Mouse (Mus musculus) ES-E14 (cell line): Measurements from ENCODE around the gene Mrpl17. TPM values are rescaled to one million over a fixed set of nuclear protein-coding genes. Genes with fewer than 3 reads are reported as not detected.
A peak's percentile ranks its signal among the peaks of the same experiment; 100 is the strongest.

Experiments
- DNase-seq: peaks from one replicate; pipeline ENCODE4 v3.0.0-alpha.2; 2013; ENCODE audit warnings: low read depth, low spot score
- H3K27ac ChIP-seq: 2 replicates; pipeline ENCODE4 v1.5.1; 2012; ENCODE audit warnings: low read depth, mild to moderate bottlenecking, low read length, moderate library complexity, mixed read lengths; ENCODE audit not compliant: poor library complexity, insufficient read depth, severe bottlenecking
- H3K36me3 ChIP-seq: 2 replicates; pipeline ENCODE4 v1.6.1; 2012; ENCODE audit warnings: mild to moderate bottlenecking, low read length, moderate library complexity, mixed read lengths; ENCODE audit not compliant: control insufficient read depth, poor library complexity, insufficient read depth, severe bottlenecking
- H3K4me1 ChIP-seq, 2 experiments: fragments of 150-350 bp in 1 of 2; sonication (generic) in 1 of 2; 2 replicates each; pipeline ENCODE4 v1.6.1; 2012; ENCODE audit warnings: low read length in 2 of 2, mild to moderate bottlenecking in 1 of 2, mixed read lengths in 1 of 2; ENCODE audit not compliant: control insufficient read depth in 2 of 2, insufficient read depth in 2 of 2, poor library complexity in 1 of 2
- H3K4me3 ChIP-seq, 2 experiments: fragments of 150-350 bp in 1 of 2; sonication (generic) in 1 of 2; 2 replicates each; pipeline ENCODE4 v1.5.1; 2012; ENCODE audit warnings: low read length in 2 of 2, low read depth in 1 of 2, mild to moderate bottlenecking in 1 of 2, mixed read lengths in 1 of 2; ENCODE audit not compliant: insufficient read depth in 1 of 2, poor library complexity in 1 of 2, severe bottlenecking in 1 of 2
- H3K9ac ChIP-seq: 2 replicates; pipeline ENCODE4 v1.6.1; 2012; ENCODE audit warnings: low read depth, mild to moderate bottlenecking, low read length, mixed read lengths; ENCODE audit not compliant: poor library complexity, insufficient read depth, severe bottlenecking
- H3K9me3 ChIP-seq: fragments of 150-350 bp; sonication (generic); 2 replicates; pipeline ENCODE4 v1.6.1; 2012; ENCODE audit warnings: low read depth, mild to moderate bottlenecking, low read length; ENCODE audit not compliant: control insufficient read depth, insufficient read depth
- CHD2 ChIP-seq: IDR thresholded peaks from 2 replicates; pipeline ENCODE4 v1.6.1; 2014; ENCODE audit warnings: mild to moderate bottlenecking, low read depth, low read length, inconsistent platforms
- HCFC1 ChIP-seq: IDR thresholded peaks from 2 replicates; pipeline ENCODE4 v1.6.1; 2012; ENCODE audit warnings: low read length, inconsistent platforms, borderline replicate concordance; ENCODE audit not compliant: insufficient read depth
- MAFK ChIP-seq: IDR thresholded peaks from 2 replicates; pipeline ENCODE4 v1.6.1; 2014; ENCODE audit warnings: mild to moderate bottlenecking, low read depth, low read length, inconsistent platforms; ENCODE audit not compliant: insufficient read depth
- ZC3H11A ChIP-seq: IDR thresholded peaks from 2 replicates; pipeline ENCODE4 v1.6.1; 2012; ENCODE audit warnings: low read depth, mild to moderate bottlenecking, inconsistent platforms, low read length, borderline replicate concordance
- ZNF384 ChIP-seq: IDR thresholded peaks from 2 replicates; pipeline ENCODE4 v1.6.1; 2012; ENCODE audit warnings: low read depth, low read length, inconsistent platforms
- in situ Hi-C, 2 experiments: fragments of 600-800 bp; cut with MboI; formaldehyde crosslinking; loops; one replicate each; pipeline ENCODE4 v1.15.1; 2025; ENCODE audit warnings: low sequenced_read_pairs in 2 of 2, inconsistent platforms in 1 of 2; ENCODE audit not compliant: unreplicated experiment in 2 of 2
- total RNA-seq: library from RNA; depleted of rRNA; stranded (reverse); fragments of 300-350 nt; gene quantifications from 2 replicates; pipeline ENCODE4 v1.2.3, GENCODE M21; 2012

Gene Mrpl17
- total RNA-seq, 1 experiment: 371 TPM

DNA sequence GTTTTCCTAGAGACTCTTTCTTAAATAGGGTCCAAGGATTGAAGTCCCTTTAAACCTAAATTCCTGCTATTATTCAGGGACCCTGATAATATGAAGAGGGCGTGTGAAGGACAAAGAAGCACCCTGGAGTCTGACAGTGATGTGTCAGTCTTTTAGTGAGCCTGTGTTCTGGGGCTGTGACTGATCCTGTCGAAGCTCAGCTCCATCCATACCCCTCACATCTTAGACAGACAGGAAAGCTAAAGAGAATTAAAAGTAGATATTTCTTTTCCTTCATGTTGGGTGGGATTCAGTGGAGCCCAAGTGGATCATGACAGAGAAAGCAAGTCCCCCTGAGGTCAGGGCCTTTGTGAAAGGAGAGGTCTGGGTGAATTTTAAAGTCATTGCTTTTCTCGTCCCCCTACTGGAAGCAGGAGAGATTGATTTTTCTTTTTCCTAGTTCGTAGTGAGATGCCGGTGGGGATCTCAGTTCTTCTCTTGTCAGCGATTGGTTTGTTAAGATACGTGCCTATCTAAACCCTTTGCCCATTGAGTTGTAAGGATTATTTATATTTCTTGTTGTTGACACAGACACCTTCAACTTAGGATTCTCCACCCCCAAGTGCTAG, 15.0 kb downstream of the Mrpl17 start:
- H3K36me3 ChIP-seq: no peaks in the 10 kb centered on the region
- TF ChIP-seq ZNF384: no peak
- no peak for TF ChIP-seq ZC3H11A
- no peak for TF ChIP-seq HCFC1
- no peak for TF ChIP-seq MAFK
- TF ChIP-seq CHD2: no peak
- H3K27ac ChIP-seq: no peak overlapping the region
- in situ Hi-C loops: no loop called here
- H3K4me1 ChIP-seq: no peaks in the 10 kb centered on the region
- no peak overlapping the region for H3K4me3 ChIP-seq
- no peak overlapping the region for H3K9ac ChIP-seq
- DNase-seq: no peak
- H3K9me3 ChIP-seq: no peaks in the 10 kb centered on the region

DNA sequence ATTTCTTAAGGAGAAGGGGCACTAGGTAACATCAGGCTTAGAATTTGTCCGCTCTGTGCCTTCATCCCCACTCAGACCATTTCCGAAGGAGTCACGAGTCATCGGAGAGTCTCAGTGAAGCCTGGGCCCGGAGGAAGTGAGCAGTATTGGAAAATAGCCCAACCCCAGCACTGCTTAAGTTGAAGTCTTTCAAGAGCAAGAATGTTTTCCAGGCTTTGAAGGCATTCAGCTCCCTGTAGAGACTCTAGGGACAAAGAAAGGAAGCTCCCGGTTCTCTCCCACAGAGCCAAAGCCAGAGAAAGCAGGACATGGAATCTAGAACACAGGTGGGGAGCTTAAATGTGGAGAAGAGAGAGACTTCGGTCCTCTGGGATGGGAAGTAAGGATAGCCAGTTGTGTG, 17.2 kb downstream of the Mrpl17 start:
- in situ Hi-C loops: no loop called here

DNA sequence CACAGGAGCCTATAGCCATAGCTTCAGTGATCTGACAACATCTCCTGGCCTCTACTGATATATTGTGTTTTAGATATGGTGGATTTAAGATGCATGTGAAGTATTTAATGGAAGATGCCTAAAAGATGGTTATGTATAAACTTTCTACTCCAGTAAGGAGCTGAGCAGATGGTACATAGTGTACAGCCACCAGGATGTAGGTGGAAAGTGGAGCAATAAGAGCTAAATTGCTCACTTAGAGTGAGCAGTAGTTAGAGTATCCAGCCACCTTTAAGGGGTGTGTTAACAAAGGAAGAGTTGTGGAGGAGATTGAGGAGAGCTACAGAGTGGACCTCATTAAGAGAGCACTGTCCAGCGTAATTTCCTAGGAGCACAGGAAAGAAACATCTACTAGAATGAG, 19.8 kb downstream of the Mrpl17 start:
- in situ Hi-C loops: no loop called here

More for the DNA sequence above, 17.2 kb downstream of the Mrpl17 start:
- no peak for DNase-seq
- Histone ChIP-seq H3K4me1 (no peaks in the 10 kb centered on the region), H3K9ac (no peak overlapping the region), H3K9me3 (no peaks in the 10 kb centered on the region), H3K4me3 (no peak overlapping the region), H3K36me3 (no peaks in the 10 kb centered on the region), H3K27ac (no peak overlapping the region)
- TF ChIP-seq MAFK: no peak
- no peak for TF ChIP-seq HCFC1
- TF ChIP-seq CHD2: no peak
- TF ChIP-seq ZNF384: no peak
- no peak for TF ChIP-seq ZC3H11A

DNA sequence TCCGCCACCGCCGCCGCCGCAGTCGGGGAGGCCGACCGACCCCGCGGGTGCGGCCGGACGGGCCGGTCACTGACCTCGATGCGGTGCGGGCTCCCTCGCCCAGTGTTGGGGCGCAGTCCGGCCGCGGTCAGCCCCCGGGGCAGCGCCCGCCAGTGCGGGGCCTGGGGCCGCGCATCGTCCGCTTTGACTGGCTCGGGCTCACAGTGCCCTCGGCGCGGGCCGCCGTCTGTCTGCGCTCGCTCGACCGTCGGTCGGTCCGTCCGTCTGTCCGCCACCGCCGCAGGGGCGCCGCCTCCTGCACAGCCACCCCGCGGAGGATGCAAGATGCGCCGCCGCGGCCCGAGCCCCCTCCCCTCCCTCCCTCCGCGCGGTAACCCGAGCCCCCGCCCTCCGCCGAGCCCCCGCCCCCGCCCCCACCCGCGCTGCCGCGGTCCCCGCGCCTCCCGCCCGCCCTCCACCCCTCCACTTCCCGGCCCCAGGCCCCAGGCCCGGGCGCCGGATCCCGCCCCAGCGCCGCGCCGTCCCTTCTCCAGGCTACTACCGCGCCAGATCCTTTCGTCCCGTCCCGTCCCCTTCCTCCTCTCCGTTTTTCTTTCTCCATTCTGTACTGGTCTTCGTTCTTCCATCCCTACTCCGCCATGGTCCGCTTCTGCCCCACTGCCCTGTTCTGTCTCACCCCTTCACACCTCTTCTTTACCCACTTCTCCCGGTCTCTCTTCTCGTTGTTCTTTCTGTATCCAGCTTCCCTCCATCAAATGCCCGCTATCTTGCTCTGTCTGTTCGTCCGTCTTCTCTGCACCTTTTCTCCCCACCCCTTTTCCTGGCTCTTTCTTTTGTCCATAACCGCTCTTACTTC, 23.4 kb downstream of the Mrpl17 start, which contains the start of gene Dchs1:
Gene Dchs1, minus strand, starts transcription at position 370 of the 856 bp plus-strand sequence.
- no peak for TF ChIP-seq MAFK
- no peak for TF ChIP-seq ZNF384
- no peak for TF ChIP-seq ZC3H11A
- TF ChIP-seq HCFC1: no peak
- no peak for TF ChIP-seq CHD2
- H3K4me1 ChIP-seq: 0 out of 4 replicates have a peak, but pooled peaks cover 1 to 2% of the 10 kb centered on the region in 2 experiments
- H3K27ac ChIP-seq: no peak within 1 kb of the TSS

More for the DNA sequence above, 19.8 kb downstream of the Mrpl17 start:
- Histone ChIP-seq H3K4me3 (no peak overlapping the region), H3K27ac (no peak overlapping the region), H3K36me3 (no peaks in the 10 kb centered on the region), H3K9ac (no peak overlapping the region), H3K4me1 (0 out of 4 replicates have a peak, but pooled peaks cover 1 to 2% of the 10 kb centered on the region in 2 experiments), H3K9me3 (no peaks in the 10 kb centered on the region)
- no peak for TF ChIP-seq HCFC1
- DNase-seq: no peak

More for the DNA sequence above, 23.4 kb downstream of the Mrpl17 start, which contains the start of gene Dchs1:
- Histone ChIP-seq H3K9ac (peak within 1 kb of the TSS; percentile 21; the same call in 1 of the 2 replicates), H3K36me3 (no peaks in the 10 kb centered on the region), H3K4me3 (peak within 1 kb of the TSS; percentile 59 to 63), H3K9me3 (no peaks in the 10 kb centered on the region)
- no peak for DNase-seq
- in situ Hi-C loops: no loop called here
